9 mouse cellular contexts compared by ENCODE assay signal in genomic region chr8:104219079-104219478, GRCm38 (mm10). TPM values are rescaled to one million over a fixed set of nuclear protein-coding genes. Genes with fewer than 3 reads are reported as not detected.
DNase-seq lines count a peak whose midpoint lies in the region; TF ChIP-seq lines count a peak whose summit lies in the region.
"Had no signal": no experiment of that assay in that cellular context is flagged by ENCODE, and none has a peak within 500 bp of the region (broad histone marks: within the 10 kb centered on the region; RNA-seq: fewer than 3 reads in every experiment).

No protein-coding gene starts in this region.

- no peak overlapping the region for H3K4me3 ChIP-seq in cerebellum, adult 2 months (replicated peaks; ENCODE audit: insufficient read depth, low read depth, low read length)
- peak overlapping the region; percentile 39 for H3K4me3 ChIP-seq in E14TG2a.4 (replicated peaks; ENCODE audit: low read length)
- H3K4me3 ChIP-seq in heart, adult 2 months: no peak overlapping the region
- H3K4me3 ChIP-seq: liver, embryonic 15.5 days had no signal

- no peaks in the 10 kb centered on the region for H3K36me3 ChIP-seq in E14TG2a.4 (ENCODE audit: insufficient read depth, low read length)
- no peaks in the 10 kb centered on the region for H3K36me3 ChIP-seq in heart, adult 2 months (ENCODE audit: control insufficient read depth, insufficient read depth, low read length)
- H3K36me3 ChIP-seq: liver, embryonic 15.5 days had no signal

- DNase-seq in cerebellum, adult 2 months: peak in 1 of 2 experiments; percentile 31
- no peak for DNase-seq in cerebellum, adult 11-12 months
- peak; percentile 42 for DNase-seq in c-Kit-positive CD71-positive TER-119-positive erythroid progenitor cells, embryonic 14.5 days (ENCODE audit: low spot score)
- peak; percentile 55 to 65 for DNase-seq in heart, adult 2 months
- peak; percentile 30 to 52 for DNase-seq in layer of hippocampus, adult 18-20 months (ENCODE audit: low spot score in 2 of 2)
- peak; percentile 39 for DNase-seq in lung, postnatal 36 days
- DNase-seq in spleen, postnatal 10 days (ENCODE audit: low spot score in 2 of 2): peak; percentile 46 to 79

- peak; percentile 54 for TF ChIP-seq CTCF in cerebellum, adult 2 months (IDR thresholded peaks at IDR 0.05; ENCODE audit: borderline replicate concordance, insufficient read depth, low read depth, low read length)
- peak; percentile 76 for TF ChIP-seq CTCF in E14TG2a.4 (conservative IDR thresholded peaks at IDR 0.05; ENCODE audit: low read length)
- TF ChIP-seq CTCF in heart, adult 2 months (IDR thresholded peaks at IDR 0.05): peak; percentile 86

- intact Hi-C loops in heart, adult 2 months (cut with DNase I): loop anchor here (1.0 to 5.0 kb wide), 2 partner anchors 73 to 187 kb away; no protein-coding TSS in a partner anchor

- H3K27me3 ChIP-seq in cerebellum, adult 2 months (ENCODE audit: control insufficient read depth, insufficient read depth, low read length): no peaks in the 10 kb centered on the region
- peaks cover 38% of the 10 kb centered on the region for H3K27me3 ChIP-seq in E14TG2a.4 (ENCODE audit: insufficient read depth, low read length)
- no peaks in the 10 kb centered on the region for H3K27me3 ChIP-seq in heart, adult 2 months (ENCODE audit: control insufficient read depth, insufficient read depth, low read length)
- H3K27me3 ChIP-seq: liver, embryonic 15.5 days had no signal

- TF ChIP-seq POLR2A in cerebellum, adult 2 months (IDR thresholded peaks at IDR 0.05; ENCODE audit: borderline replicate concordance, insufficient read depth, low read length): no peak
- TF ChIP-seq POLR2A in heart, adult 2 months (IDR thresholded peaks at IDR 0.05; ENCODE audit: insufficient read depth, low read depth, low read length): no peak

- H3K27ac ChIP-seq in cerebellum, adult 2 months (ENCODE audit: insufficient read depth, low read length): no peak overlapping the region
- no peak overlapping the region for H3K27ac ChIP-seq in heart, adult 2 months
- H3K27ac ChIP-seq: liver, embryonic 15.5 days had no signal

- H3K9me3 ChIP-seq in E14TG2a.4 (ENCODE audit: low read length): no peaks in the 10 kb centered on the region
- H3K9me3 ChIP-seq: liver, embryonic 15.5 days had no signal

- no peak for TF ChIP-seq EP300 in heart, adult 2 months (IDR thresholded peaks at IDR 0.05; ENCODE audit: insufficient read depth, low read depth, low read length)

- no peaks in the 10 kb centered on the region; the same call in 1 of the 2 replicates for H3K4me1 ChIP-seq in cerebellum, adult 2 months (ENCODE audit: control insufficient read depth, insufficient read depth, low read length)
- peaks cover 8% of the 10 kb centered on the region for H3K4me1 ChIP-seq in E14TG2a.4 (replicated peaks; ENCODE audit: low read depth, low read length)
- H3K4me1 ChIP-seq in heart, adult 2 months (ENCODE audit: control insufficient read depth, insufficient read depth, low read length): no peaks in the 10 kb centered on the region
- H3K4me1 ChIP-seq: liver, embryonic 15.5 days had no signal

- H3K9ac ChIP-seq in heart, adult 2 months (ENCODE audit: low read depth, low read length): no peak overlapping the region
- H3K9ac ChIP-seq: liver, embryonic 15.5 days had no signal

- H3K79me2 ChIP-seq in heart, adult 2 months (replicated peaks; ENCODE audit: control insufficient read depth, insufficient read depth, low read length): no peaks in the 10 kb centered on the region

- WGBS in cerebellum, adult 2 months: 33% methylated on average over 11 of the region's 11 CpGs
- 32% methylated on average over 11 of the region's 11 CpGs for WGBS in heart, adult 2 months

RNA-seq across cellular contexts. Expression of gene Tk2, which starts 29.3 kb away (rescaled TPM):
- 37.2 and 38.4 TPM in 2 replicates for polyA plus RNA-seq in cerebellum, adult 2 months (2012; rRNA removed)
- 1 to 10 TPM; 6.1 to 8.7 TPM for total RNA-seq in heart, adult 2 months (2021)
- 9.8 and 10.6 TPM in 2 replicates for polyA plus RNA-seq in heart, adult 2 months (2012; rRNA removed)
- 10 to 100 TPM; 38.5 to 39.9 TPM for total RNA-seq in layer of hippocampus, adult 18-20 months (2021)

RNA-seq across cellular contexts. Expression of gene Cklf, which starts 31.6 kb away (rescaled TPM):
- 6.9 and 7.9 TPM in 2 replicates for polyA plus RNA-seq in cerebellum, adult 2 months (2012; rRNA removed)
- total RNA-seq in heart, adult 2 months (2021): 1 to 10 TPM; 3.2 to 3.5 TPM
- 2.8 and 3.7 TPM in 2 replicates for polyA plus RNA-seq in heart, adult 2 months (2012; rRNA removed)
- 1 to 10 TPM; 6.1 to 8.1 TPM for total RNA-seq in layer of hippocampus, adult 18-20 months (2021)

RNA-seq across cellular contexts. Expression of gene Bean1, which starts 48.8 kb away (rescaled TPM):
- polyA plus RNA-seq in cerebellum, adult 2 months (2012; rRNA removed): 21.8 and 23.0 TPM in 2 replicates
- 1 to 10 TPM in 1 of 2 experiments, under 1 TPM in 1; 0.91 to 1.8 TPM for total RNA-seq in heart, adult 2 months (2021)
- 4.0 and 4.1 TPM in 2 replicates for polyA plus RNA-seq in heart, adult 2 months (2012; rRNA removed)
- total RNA-seq in layer of hippocampus, adult 18-20 months (2021): 1 to 10 TPM; 6.0 to 7.2 TPM

Comparison
In these comparisons a context has a peak if more than half of its experiments do, and no peak if none do; other contexts are left out.
1. RNA of gene Tk2, which starts 29.3 kb away (total RNA-seq): 38.5 to 39.9 TPM in layer of hippocampus, adult 18-20 months; 6.1 to 8.7 TPM in heart, adult 2 months; every median in the first group is over 4 times any median in the second.
2. Peak in every context shown above with its lines, with median percentiles within 50 percentile points of each other: CTCF ChIP-seq.